Mouse (Mus musculus) spleen, adult 10 weeks (tissue): ENCODE data around the gene Zbtb46. TPM values are rescaled to one million over a fixed set of nuclear protein-coding genes. Genes with fewer than 3 reads are reported as not detected.

ENCODE experiments used
- polyA plus RNA-seq: library from polyadenylated mRNA; stranded (reverse); fragments of 350-450 nt; fragmentation: Illumina TruSeq; extraction: RNeasy Lipid Tissue Mini Kit (QIAGEN cat#74804); gene quantifications from one replicate; pipeline ENCODE4 v1.2.3, GENCODE M21; 2015; ENCODE audit warnings: low replicate concordance; ENCODE audit not compliant: insufficient read depth

Gene Zbtb46
- 23.9 TPM for polyA plus RNA-seq

DNA sequence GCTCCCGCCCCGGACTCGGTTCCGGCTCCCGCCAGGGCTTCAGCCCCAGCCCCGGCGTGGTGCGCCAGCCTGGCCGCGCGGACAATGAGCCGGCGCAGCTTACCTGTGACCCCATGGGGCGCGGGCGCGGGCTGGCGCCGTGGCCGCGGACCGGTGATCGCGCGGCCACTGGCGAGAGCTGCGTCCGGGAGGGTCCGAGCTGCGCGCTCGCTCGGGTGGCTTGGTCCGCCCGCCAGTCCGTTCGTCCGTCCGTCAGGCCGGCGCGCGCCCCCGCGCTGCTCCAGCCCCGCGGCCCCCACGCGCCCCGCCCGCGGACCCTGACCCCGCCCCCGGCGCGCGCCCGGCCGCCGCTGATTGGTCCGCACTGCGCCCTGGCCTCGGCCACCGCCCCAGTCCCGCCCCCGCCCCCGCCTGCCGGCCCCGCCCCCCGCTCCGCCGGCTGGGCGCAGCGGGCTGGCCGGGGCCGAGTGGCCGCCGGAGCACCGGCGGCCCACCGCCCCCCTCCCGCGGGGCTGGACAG is at the start of gene Zbtb46:
Zbtb46 (minus strand) TSS at position 274 of the 520 bp plus-strand sequence.

DNA sequence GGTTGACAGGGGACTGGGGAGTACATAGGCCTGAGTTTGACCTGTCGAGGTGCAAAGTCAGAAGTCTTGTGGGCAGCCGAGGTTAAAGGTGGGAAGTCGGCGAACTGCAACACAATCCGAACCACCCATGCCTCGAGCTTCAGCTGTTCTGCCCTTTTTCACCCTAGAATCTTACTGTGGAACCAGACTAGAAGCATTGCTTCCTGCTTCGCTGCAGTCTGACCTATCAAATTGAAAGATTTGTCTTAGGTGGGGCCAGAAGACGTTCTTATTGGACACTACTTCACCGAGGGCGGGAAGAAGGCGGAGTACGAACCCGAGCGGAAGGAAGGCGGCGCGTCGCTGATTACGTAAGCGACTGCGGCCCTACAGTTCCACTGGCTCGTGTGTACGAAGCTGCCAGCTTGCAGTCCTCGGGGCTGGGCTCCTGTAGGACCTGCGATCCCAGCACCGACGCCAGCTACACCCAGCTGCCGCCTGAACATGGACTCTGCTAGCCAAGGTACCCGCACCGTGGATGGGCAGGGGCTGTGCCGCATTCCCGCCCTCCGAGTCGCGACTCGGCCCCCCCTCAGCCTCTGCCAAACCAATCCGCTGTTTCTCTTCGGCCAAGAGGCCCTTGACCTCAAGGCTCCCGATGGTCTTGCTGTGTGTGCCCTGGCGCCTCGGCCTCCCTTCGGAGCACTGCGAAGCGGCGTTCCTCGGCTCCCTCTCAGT is 37.8 kb upstream of the Zbtb46 start, which contains the start of gene Tpd52l2:
Tpd52l2 (plus strand) TSS at position 312 of the 717 bp plus-strand sequence.

GRCm38 (mm10) chr2:181493156-181493927 is 34.1 kb upstream of the Zbtb46 start, which contains the start of gene Abhd16b:
TSS of gene Abhd16b (plus strand) at chr2:181493206.

DNA sequence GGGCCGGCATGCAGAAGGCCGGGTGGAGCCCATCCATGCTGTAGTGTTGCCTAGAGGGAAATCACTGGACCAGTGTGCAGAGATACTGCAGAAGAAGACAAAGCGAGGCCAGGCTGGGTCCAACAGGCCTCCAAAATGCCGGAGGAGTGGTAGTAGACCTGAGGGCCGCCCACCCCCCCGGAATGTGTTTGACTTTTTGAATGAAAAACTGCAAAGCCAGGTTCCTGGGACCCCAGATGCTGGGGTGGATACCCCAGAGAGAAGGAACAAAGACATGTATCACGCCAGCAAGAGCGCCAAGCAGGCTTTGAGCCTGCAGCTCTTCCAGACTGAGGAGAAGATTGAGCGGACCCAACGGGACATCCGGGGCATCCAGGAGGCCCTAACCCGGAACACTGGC is 79.4 kb downstream of the Zbtb46 start, which contains the start of gene Lime1:
Lime1 (plus strand) TSS at position 301 of the 400 bp plus-strand sequence.

DNA sequence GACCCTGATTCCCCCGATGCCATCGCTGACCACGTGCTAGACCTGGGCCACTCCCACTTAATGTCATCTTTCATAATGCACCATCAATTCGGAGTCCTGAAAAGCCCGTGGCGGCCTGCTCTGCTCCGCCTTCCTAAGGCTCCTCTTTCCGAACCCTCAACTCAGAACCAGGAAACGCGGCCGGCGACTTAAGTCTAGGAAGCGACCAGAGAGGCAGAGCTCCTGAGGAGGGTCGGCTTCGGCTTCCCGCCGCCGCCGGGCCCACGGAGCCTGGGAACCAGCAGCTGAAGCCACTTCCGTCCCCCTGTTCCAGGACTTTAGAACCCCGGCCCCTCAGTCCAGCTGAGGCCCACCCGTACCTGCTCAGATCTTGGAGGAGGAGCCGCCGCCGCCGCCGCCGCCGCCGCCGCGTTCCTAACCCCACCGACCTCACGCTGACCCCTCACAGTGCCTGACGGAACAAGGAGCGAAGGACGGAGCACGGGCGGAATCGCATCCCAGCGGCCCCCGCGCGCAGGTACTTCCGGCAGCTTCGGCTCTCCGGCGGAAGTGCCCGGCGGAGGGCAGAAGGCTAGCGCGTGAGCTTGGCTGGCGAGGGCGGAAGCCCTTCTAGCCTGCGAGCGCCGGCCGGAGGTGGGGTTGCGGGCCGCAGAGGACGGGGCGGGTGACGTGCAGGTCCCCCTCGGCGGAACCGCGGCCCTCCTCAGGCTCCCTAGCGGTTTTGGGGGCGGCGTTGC is 94.2 kb downstream of the Zbtb46 start, which contains the start of the genes Zgpat and Arfrp1:
Zgpat (plus strand) TSS at position 69 of the 737 bp plus-strand sequence.
Arfrp1 (minus strand) TSS at position 545 of the 737 bp plus-strand sequence.

Other genes with a start within 250 kb of the Zbtb46 start
- 0.75 TPM for gene Srms, start 246.2 kb downstream of the Zbtb46 start, polyA plus RNA-seq
- not detected for gene Fndc11, start 239.4 kb downstream of the Zbtb46 start, polyA plus RNA-seq
- gene Helz2, start 217.4 kb downstream of the Zbtb46 start, polyA plus RNA-seq = 71.7 TPM
- 38.0 TPM for gene Gmeb2, start 171.4 kb downstream of the Zbtb46 start, polyA plus RNA-seq
- not detected for gene Stmn3, start 144.9 kb downstream of the Zbtb46 start, polyA plus RNA-seq
- 63.2 TPM for gene Rtel1, start 139.7 kb downstream of the Zbtb46 start, polyA plus RNA-seq
- gene Zgpat, start 94.5 kb downstream of the Zbtb46 start, polyA plus RNA-seq = 30.7 TPM
- 122 TPM for gene Arfrp1, start 94.0 kb downstream of the Zbtb46 start, polyA plus RNA-seq
- 43.1 TPM for gene Lime1, start 79.3 kb downstream of the Zbtb46 start, polyA plus RNA-seq
- 0.26 TPM for gene Abhd16b, start 33.8 kb upstream of the Zbtb46 start, polyA plus RNA-seq
- gene Tpd52l2, start 37.7 kb upstream of the Zbtb46 start, polyA plus RNA-seq = 59.1 TPM
- 92.0 TPM for gene Dnajc5, start 61.1 kb upstream of the Zbtb46 start, polyA plus RNA-seq
- gene Uckl1, start 125.5 kb upstream of the Zbtb46 start, polyA plus RNA-seq = 146 TPM
- gene Prpf6, start 132.4 kb upstream of the Zbtb46 start, polyA plus RNA-seq = 52.3 TPM
- gene Zfp512b, start 133.4 kb upstream of the Zbtb46 start, polyA plus RNA-seq = 25.9 TPM
- gene Samd10, start 139.8 kb upstream of the Zbtb46 start, polyA plus RNA-seq = 15.6 TPM
- not detected for gene Gm29797, start 197.6 kb upstream of the Zbtb46 start, polyA plus RNA-seq
- 3.5 TPM for gene Sox18, start 212.2 kb upstream of the Zbtb46 start, polyA plus RNA-seq
- 21.4 TPM for gene Tcea2, start 220.9 kb upstream of the Zbtb46 start, polyA plus RNA-seq
- gene Rgs19, start 234.6 kb upstream of the Zbtb46 start, polyA plus RNA-seq = 175 TPM
- not detected for gene Lkaaear1, start 239.0 kb upstream of the Zbtb46 start, polyA plus RNA-seq